Mouse (Mus musculus) forebrain, embryonic 16.5 days (tissue): ENCODE results near the gene Tbl1xr1. TPM values are rescaled to one million over a fixed set of nuclear protein-coding genes. Genes with fewer than 3 reads are reported as not detected.

ENCODE experiments used
- ATAC-seq: fragments of 200-750 bp; cut with Nextera tagmentation; 2 replicates; pipeline ENCODE4 v1.8.0; 2017; ENCODE audit warnings: mild to moderate bottlenecking, moderate library complexity
- H3K27ac ChIP-seq: fragments of 300-500 bp; sonication (generic); 2 replicates; pipeline ENCODE4 v1.5.1; 2014; ENCODE audit warnings: low read length, control low read depth
- H3K27me3 ChIP-seq: fragments of 300-500 bp; sonication (generic); replicated peaks from 2 replicates; pipeline ENCODE4 v1.6.1; 2014; ENCODE audit warnings: low read length; ENCODE audit not compliant: control insufficient read depth, insufficient read depth
- H3K36me3 ChIP-seq: fragments of 300-500 bp; sonication (generic); 2 replicates; pipeline ENCODE4 v1.6.1; 2014; ENCODE audit not compliant: control insufficient read depth, insufficient read depth
- H3K4me1 ChIP-seq: fragments of 300-500 bp; sonication (generic); replicated peaks from 2 replicates; pipeline ENCODE4 v1.6.1; 2014; ENCODE audit warnings: low read length; ENCODE audit not compliant: control insufficient read depth, insufficient read depth
- H3K4me2 ChIP-seq: fragments of 300-500 bp; sonication (generic); 2 replicates; pipeline ENCODE4 v1.6.1; 2014; ENCODE audit warnings: mild to moderate bottlenecking, low read length, control low read depth
- H3K4me3 ChIP-seq: fragments of 300-500 bp; sonication (generic); replicated peaks from 2 replicates; pipeline ENCODE4 v1.5.1; 2014; ENCODE audit warnings: mild to moderate bottlenecking, low read length, control low read depth
- H3K9ac ChIP-seq: fragments of 300-500 bp; sonication (generic); replicated peaks from 2 replicates; pipeline ENCODE4 v1.6.1; 2014; ENCODE audit warnings: low read depth, low read length, control low read depth
- H3K9me3 ChIP-seq: fragments of 300-500 bp; sonication (generic); 2 replicates; pipeline ENCODE4 v1.6.1; 2016; ENCODE audit warnings: low read length; ENCODE audit not compliant: control insufficient read depth
- WGBS: fragments of 180-500 bp; shearing (Covaris S2); extraction: QIAGEN DNeasy Blood & Tissue Kit; methylation state at CpG from one replicate; pipeline ENCODE4 v1.1.7; 2014; 5-methylcytosine and 5-hydroxymethylcytosine counted together
- polyA plus RNA-seq: library from polyadenylated mRNA; unstranded; fragments of >200 nt; fragmentation: Nextera tagmentation; extraction: Ambion mirVana; gene quantifications from 2 replicates; pipeline ENCODE4 v1.2.1, GENCODE M21; 2015

Tbl1xr1 gene
- polyA plus RNA-seq, 1 experiment from 2014 or later = 25.1 TPM

DNA sequence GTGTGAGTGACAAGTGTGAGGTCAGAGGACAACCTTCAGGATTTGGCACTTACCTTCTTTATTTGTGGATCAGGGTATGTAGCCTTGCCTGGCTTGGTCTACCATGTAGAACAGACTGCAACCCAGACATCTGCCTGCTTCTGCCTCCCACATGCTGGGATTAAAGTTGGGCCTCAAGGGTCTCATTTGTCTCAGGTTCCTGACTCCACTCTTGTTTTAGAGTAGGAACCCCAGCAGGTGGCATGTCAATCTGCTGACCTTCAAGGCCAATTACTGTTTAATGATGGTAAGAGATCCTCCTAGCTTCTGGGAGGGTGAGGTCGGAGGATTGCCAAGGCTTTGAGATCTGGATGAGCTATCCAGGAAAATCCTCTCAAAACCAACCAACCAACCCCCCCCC is 2.5 kb upstream of the Tbl1xr1 start:
- Histone ChIP-seq H3K9ac (no peak overlapping the region), H3K9me3 (no peaks in the 10 kb centered on the region), H3K4me3 (no peak overlapping the region), H3K4me2 (no peak overlapping the region), H3K4me1 (peaks cover 18% of the 10 kb centered on the region), H3K36me3 (no peaks in the 10 kb centered on the region), H3K27me3 (no peaks in the 10 kb centered on the region), H3K27ac (no peak overlapping the region)
- WGBS = 65% methylated on average over 1 of the region's 1 CpGs
- ATAC-seq = no peak

DNA sequence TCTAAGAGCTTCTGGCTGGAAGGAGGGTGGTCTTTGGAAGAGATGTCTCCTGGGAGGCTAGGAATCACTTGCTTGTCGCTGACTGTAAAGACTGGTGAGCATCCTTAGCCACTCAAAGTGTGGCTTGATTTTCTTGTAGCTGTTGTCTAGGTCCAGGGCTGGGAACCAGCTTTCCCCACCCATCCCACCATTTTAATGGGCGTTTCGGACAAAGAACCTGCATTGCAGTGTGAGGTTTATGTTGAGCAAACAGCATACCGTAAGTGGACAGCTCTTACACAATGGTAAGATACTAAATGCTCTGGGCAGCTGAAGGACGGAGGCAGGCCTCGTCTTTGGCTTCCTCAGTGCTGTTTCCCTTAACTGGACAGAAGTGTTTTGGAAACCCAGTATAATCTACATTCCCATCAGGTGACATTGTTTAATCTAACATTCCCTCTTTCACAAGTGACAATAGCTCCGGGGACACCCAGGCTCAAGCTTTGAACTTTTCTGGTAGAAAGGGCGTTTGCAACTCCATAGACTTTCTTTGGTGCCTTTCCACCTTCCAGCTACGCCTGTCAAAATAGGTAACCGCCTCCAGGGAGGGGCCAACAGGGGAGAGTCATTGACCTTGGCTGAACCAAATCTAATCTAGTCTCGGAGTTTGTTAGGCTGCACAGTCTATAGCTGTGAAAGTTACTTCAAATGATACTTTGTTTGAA is 1.7 kb upstream of the Tbl1xr1 start:
- Histone ChIP-seq H3K9me3 (no peaks in the 10 kb centered on the region), H3K4me3 (peak overlapping the region; percentile 91), H3K27ac (no peak overlapping the region), H3K9ac (no peak overlapping the region), H3K27me3 (no peaks in the 10 kb centered on the region), H3K36me3 (no peaks in the 10 kb centered on the region), H3K4me1 (peaks cover 22% of the 10 kb centered on the region), H3K4me2 (peak overlapping the region; percentile 63)
- no peak for ATAC-seq
- 27% methylated on average over 11 of the region's 11 CpGs for WGBS

DNA sequence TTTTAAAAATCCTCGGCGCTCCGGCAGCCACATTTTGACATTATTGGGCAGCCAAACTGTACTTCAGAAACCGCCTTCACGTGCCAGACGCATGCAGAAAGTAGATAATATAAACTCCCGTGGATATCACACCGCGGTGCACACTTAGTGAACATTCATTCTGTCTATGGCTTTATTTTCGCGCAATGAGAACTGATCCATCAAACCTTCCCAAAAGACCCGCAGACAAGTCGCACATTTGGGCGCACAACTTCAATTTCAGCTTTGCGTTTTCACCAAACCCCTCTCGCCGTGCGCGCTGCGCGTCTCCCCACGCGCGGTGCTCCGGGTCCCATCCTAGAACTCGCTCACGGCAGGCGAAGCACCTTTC is 950 bp upstream of the Tbl1xr1 start:
- Histone ChIP-seq H3K9me3 (no peaks in the 10 kb centered on the region), H3K4me3 (peak overlapping the region; percentile 91), H3K36me3 (no peaks in the 10 kb centered on the region), H3K4me1 (peaks cover 22% of the 10 kb centered on the region), H3K27ac (peak overlapping the region; percentile 99), H3K9ac (peak overlapping the region; percentile 75), H3K4me2 (peak overlapping the region; percentile 63), H3K27me3 (no peaks in the 10 kb centered on the region)
- ATAC-seq = no peak; the same call in 1 of the 2 replicates
- under 1% methylated on average over 28 of the region's 28 CpGs for WGBS

DNA sequence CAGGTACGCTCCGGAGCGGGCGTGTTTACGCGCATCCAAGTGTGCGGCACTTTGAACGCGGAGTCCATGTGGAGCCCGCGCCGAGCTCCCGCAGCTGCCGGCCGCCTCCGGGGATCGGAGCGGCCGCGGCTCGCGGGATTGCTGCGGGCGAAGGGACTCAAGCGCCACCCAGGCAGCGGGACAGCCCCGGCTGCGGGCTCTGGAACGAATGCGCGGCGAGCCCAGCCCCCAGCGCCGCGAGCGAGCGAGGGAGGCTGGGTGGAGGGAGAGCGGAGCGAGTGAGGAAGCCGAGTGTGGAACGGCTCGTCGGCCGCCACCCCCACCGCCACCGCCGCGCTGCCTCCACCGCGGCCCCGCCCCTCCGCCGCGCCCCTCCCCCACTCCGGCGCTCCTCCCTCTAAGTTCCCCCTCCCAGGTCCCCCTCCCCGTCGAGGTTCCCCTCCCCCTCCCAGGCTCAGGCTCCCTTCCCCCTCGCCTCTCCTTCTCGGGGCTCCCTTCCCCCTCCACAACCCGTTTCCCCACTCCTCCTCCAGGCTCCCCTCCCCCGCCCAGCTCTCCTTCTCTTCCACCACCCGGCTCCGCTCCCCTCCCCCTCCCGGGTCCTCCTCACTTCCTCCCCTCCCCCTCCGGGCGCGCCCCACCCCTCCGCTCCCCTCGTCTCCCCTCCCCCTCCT is 428 bp upstream of the Tbl1xr1 start:
- no peaks in the 10 kb centered on the region for H3K9me3 ChIP-seq
- H3K9ac ChIP-seq = peak overlapping the region; percentile 75
- WGBS = under 1% methylated on average over 44 of the region's 70 CpGs
- no peaks in the 10 kb centered on the region for H3K36me3 ChIP-seq
- no peaks in the 10 kb centered on the region for H3K27me3 ChIP-seq
- H3K4me2 ChIP-seq = peak overlapping the region; percentile 63
- H3K4me3 ChIP-seq = peak overlapping the region; percentile 91
- peak overlapping the region; percentile 99 for H3K27ac ChIP-seq
- peak; percentile 93 for ATAC-seq
- H3K4me1 ChIP-seq = peaks cover 22% of the 10 kb centered on the region

DNA sequence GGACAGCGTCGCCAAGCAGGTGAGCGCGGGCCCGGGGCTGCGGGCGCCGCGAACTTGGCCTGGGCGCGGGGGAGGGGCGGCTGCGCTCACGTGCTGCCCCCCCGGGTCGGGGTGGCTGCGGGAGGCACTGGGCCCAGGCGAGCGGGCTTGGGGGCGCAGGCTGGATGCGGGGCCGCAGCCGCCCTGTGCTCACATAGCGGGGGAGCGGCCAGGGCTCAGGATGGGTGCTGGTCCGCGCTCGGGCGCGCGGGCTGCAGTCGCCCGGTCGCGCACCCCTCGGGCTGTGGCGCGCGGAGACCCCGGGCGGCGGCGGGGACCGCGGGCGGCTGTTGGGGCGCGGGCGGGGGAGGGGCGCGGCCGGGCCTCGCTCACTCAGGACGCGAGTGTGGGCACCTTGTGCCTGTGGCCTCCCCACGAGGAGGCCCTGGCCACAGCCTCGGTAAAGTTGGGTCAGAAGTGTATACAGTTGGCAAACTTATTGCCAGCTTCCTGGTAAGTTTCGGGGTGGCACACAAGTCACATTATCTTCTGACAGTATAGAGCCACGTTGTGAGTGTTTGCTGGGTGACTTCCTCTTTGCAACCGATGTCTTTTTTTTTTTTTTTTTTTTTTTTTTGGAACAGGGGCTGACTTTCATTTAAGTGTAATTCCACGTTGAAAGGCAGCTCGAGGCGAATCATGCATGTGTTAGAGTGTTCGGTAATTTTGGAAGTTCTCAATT is 644 bp downstream of the Tbl1xr1 start:
- Histone ChIP-seq H3K36me3 (no peaks in the 10 kb centered on the region), H3K27me3 (no peaks in the 10 kb centered on the region), H3K4me2 (peak overlapping the region; percentile 67), H3K4me1 (peaks cover 24% of the 10 kb centered on the region), H3K9ac (peak overlapping the region; percentile 97), H3K9me3 (no peaks in the 10 kb centered on the region), H3K27ac (peak overlapping the region; percentile 99), H3K4me3 (peak overlapping the region; percentile 91)
- ATAC-seq = peak; percentile 59
- WGBS = 1% methylated on average over 49 of the region's 64 CpGs

DNA sequence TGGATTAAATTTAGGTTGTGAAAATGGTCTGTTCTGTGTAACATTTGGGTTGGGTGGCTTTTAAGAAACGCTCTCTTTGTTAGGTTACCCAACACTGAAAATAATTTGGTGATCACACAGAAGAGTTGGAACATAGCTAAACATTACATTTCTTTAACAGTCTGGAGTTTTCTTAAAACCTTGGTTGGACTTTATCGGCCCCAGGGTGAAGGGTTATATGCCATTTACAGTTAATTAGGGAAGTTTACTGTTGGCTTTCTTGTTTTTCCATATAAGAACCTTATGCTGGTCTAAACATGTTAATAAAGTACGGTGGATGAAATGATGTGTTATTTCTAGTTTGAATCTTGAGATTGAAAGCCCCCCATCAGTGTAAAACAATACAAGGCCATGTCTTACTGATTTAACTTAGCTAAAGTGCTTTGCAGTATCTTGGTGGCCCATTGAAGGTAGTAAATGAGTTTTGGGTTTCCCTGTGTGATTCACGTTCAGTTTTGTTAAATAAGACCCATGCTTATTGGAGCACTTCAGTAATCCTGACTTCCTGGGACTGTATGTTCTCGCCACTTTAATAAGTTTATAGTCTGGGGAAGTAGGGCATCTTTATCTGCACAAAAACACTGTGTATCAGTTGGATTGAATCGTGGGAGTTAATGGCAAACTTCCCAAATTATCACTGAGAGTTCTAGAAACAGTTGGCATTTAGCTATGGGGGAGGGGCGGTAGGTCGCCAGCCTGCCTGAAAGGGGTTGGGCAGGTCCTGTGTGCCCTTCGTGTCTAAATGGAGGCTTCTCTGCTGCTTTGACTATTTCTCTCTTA is 1.4 kb downstream of the Tbl1xr1 start:
- Histone ChIP-seq H3K9ac (peak overlapping the region; percentile 97), H3K9me3 (no peaks in the 10 kb centered on the region), H3K4me2 (peak overlapping the region; percentile 67), H3K4me3 (peak overlapping the region; percentile 91), H3K4me1 (peaks cover 25% of the 10 kb centered on the region), H3K27ac (no peak overlapping the region; the same call in 1 of the 2 replicates), H3K27me3 (no peaks in the 10 kb centered on the region), H3K36me3 (no peaks in the 10 kb centered on the region)
- 1% methylated on average over 9 of the region's 9 CpGs for WGBS
- ATAC-seq = no peak

DNA sequence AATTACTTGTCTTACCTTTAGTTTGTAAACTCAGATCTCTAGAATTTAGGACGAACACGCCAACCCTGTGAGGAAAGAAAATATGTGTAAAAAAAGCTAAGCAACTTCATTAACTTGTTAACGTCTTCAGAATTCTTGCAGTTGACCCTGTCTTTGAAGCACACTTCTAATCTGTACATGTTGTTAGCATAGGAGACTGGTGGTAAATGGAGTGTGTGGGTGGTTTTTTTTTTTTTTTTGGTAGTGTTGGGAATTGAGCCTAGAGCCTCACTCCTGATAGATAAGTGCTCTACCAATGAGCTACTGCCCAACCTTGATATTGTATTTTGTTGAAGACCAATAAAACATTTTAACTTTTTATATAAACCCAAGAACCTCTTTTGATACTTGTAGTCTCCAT is 2.1 kb downstream of the Tbl1xr1 start:
- Histone ChIP-seq H3K27ac (no peak overlapping the region), H3K4me2 (peak overlapping the region; percentile 67), H3K36me3 (no peaks in the 10 kb centered on the region), H3K9ac (no peak overlapping the region), H3K4me3 (peak overlapping the region; percentile 91), H3K27me3 (no peaks in the 10 kb centered on the region), H3K4me1 (peaks cover 25% of the 10 kb centered on the region), H3K9me3 (no peaks in the 10 kb centered on the region)
- no peak for ATAC-seq
- WGBS = 30% methylated on average over 3 of the region's 3 CpGs

DNA sequence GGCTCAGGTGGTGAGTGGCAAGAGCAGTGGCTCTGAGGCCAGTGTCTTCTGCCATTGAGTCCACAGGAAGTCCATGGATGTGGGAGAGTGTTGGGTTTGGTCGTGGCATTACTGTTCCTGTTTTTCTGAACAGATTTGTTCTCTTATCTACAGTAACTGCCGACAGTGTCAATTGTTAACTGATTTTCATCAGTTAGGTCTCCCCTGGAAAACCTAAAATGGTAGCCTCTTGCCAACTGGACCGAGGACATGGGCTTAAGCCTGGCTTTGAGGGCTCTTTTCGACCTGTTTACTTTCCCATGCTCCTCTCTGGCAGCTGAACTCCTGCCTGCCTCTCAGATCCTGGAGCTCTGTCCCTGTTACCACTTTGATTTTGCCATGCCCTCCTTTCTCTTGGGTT is 5.4 kb downstream of the Tbl1xr1 start:
- Histone ChIP-seq H3K4me3 (no peak overlapping the region), H3K36me3 (no peaks in the 10 kb centered on the region), H3K9ac (no peak overlapping the region), H3K4me2 (no peak overlapping the region), H3K27me3 (no peaks in the 10 kb centered on the region), H3K9me3 (no peaks in the 10 kb centered on the region), H3K27ac (no peak overlapping the region), H3K4me1 (peaks cover 19% of the 10 kb centered on the region)
- no peak for ATAC-seq
- WGBS = 89% methylated on average over 4 of the region's 4 CpGs

DNA sequence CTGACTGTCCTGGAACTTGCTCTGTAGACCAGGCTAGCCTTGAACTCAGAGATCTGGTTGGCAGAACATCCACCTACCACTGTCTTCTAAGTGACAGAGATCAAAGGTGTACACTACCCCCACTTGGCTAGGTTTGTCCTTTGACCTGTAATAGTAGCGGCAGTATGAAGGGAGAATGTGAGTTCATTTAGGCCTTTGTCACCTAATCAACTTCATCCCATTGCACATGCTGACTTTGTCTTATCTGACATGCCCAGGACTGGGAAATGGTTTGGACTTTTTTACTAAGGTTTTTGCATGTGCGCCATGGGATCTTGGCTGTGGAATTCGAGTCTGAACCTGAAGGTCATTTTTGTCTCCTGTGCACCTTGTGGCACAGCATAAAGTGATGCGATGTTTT is 6.4 kb downstream of the Tbl1xr1 start:
- Histone ChIP-seq H3K27ac (no peak overlapping the region), H3K4me1 (peaks cover 19% of the 10 kb centered on the region), H3K36me3 (no peaks in the 10 kb centered on the region), H3K4me3 (no peak overlapping the region), H3K27me3 (no peaks in the 10 kb centered on the region), H3K4me2 (no peak overlapping the region), H3K9ac (no peak overlapping the region), H3K9me3 (no peaks in the 10 kb centered on the region)
- ATAC-seq = no peak
- WGBS = 94% methylated on average over 4 of the region's 4 CpGs
